Mouse (Mus musculus) adrenal gland, postnatal 10 days (tissue): ENCODE measurements around the gene Gzf1. TPM values are rescaled to one million over a fixed set of nuclear protein-coding genes. Genes with fewer than 3 reads are reported as not detected.

Source experiments
- DNase-seq: peaks from one replicate; pipeline ENCODE4 v3.0.0; 2021; ENCODE audit warnings: mixed read lengths
- total RNA-seq, 2 experiments: library from RNA; stranded (reverse); gene quantifications; 2 replicates each; pipeline ENCODE4 v1.2.3; 2021

Gzf1 gene
- total RNA-seq, 2 experiments from 2014 or later = 28.1 to 31.7 TPM

- no peak for DNase-seq
Measured at GRCm38 (mm10) chr2:148706409-148707201, 25.8 kb downstream of the Gzf1 start.

- no peak for DNase-seq
Measured at GRCm38 (mm10) chr2:148707202-148707530, 26.3 kb downstream of the Gzf1 start.

- DNase-seq = no peak
Measured at GRCm38 (mm10) chr2:148712326-148712725, 31.5 kb downstream of the Gzf1 start.

- no peak for DNase-seq
Measured at GRCm38 (mm10) chr2:148717072-148717471, 36.2 kb downstream of the Gzf1 start.

- DNase-seq = peak; percentile 16
Measured at GRCm38 (mm10) chr2:148719271-148719995, 38.6 kb downstream of the Gzf1 start.

GRCm38 (mm10) chr2:148731614-148732326 lies 50.9 kb downstream of the Gzf1 start:
- DNase-seq = peak; percentile 30

- peak; percentile 97 for DNase-seq
Measured at GRCm38 (mm10) chr2:148732327-148733000, 51.6 kb downstream of the Gzf1 start, which contains the start of gene Napb. Napb (minus strand) TSS chr2:148732467.

Other genes starting within 250 kb of the Gzf1 start
- 10 to 100 TPM; 70.6 to 91.4 TPM for gene Cd93, start 237.5 kb upstream of the Gzf1 start, total RNA-seq
- gene Nxt1, start 8.4 kb upstream of the Gzf1 start, total RNA-seq = 10 to 100 TPM; 20.0 to 22.6 TPM
- 10 to 100 TPM in 1 of 2 experiments, 1 to 10 TPM in 1; 5.5 to 10.4 TPM for gene Napb, start 51.4 kb downstream of the Gzf1 start, total RNA-seq
- gene Cstl1, start 69.3 kb downstream of the Gzf1 start, total RNA-seq = not detected
- gene Cst11, start 90.5 kb downstream of the Gzf1 start, total RNA-seq = not detected
- not detected for gene 8030411F24Rik, start 101.0 kb downstream of the Gzf1 start, total RNA-seq
- gene Cst12, start 108.3 kb downstream of the Gzf1 start, total RNA-seq = not detected
- gene Cst8, start 117.8 kb downstream of the Gzf1 start, total RNA-seq = 10 to 100 TPM; 60.9 to 87.0 TPM
- not detected for gene Cst13, start 139.1 kb downstream of the Gzf1 start, total RNA-seq
- not detected for gene Cst9, start 154.1 kb downstream of the Gzf1 start, total RNA-seq
- gene 9230104L09Rik, start 184.0 kb downstream of the Gzf1 start, total RNA-seq = 1 to 10 TPM; 1.4 to 1.7 TPM
- gene Cst3, start 194.7 kb downstream of the Gzf1 start, total RNA-seq = 100 to 1,000 TPM; 839 to 876 TPM